Mouse (Mus musculus) liver, adult 2 months (tissue): Measurements from ENCODE around the gene Znhit1. TPM values are rescaled to one million over a fixed set of nuclear protein-coding genes. Genes with fewer than 3 reads are reported as not detected.
"Not testable (repeated sequence)": the region's sequence is repeated elsewhere in the genome, so short reads cannot be mapped to it uniquely, and the experiment has no call there.

ENCODE experiments used
- DNase-seq: peaks from one replicate; pipeline ENCODE4 v3.0.0-alpha.2; 2011; ENCODE audit warnings: low read depth, low spot score; ENCODE audit errors: extremely low read depth
- H3K27ac ChIP-seq: fragments of 200-500 bp; replicated peaks from 2 replicates; pipeline ENCODE4 v1.5.1; 2012; ENCODE audit warnings: low read depth, mild to moderate bottlenecking, control low read depth, inconsistent platforms, low read length; ENCODE audit not compliant: insufficient read depth
- H3K27me3 ChIP-seq: fragments of 200-500 bp; 2 replicates; pipeline ENCODE4 v1.6.1; 2012; ENCODE audit warnings: mild to moderate bottlenecking, moderate library complexity, low read length, inconsistent platforms; ENCODE audit not compliant: control insufficient read depth, insufficient read depth
- H3K36me3 ChIP-seq: fragments of 200-500 bp; 2 replicates; pipeline ENCODE4 v1.6.1; 2012; ENCODE audit warnings: low read length, inconsistent platforms; ENCODE audit not compliant: control insufficient read depth, insufficient read depth
- H3K4me1 ChIP-seq: fragments of 200-500 bp; 2 replicates; pipeline ENCODE4 v1.6.1; 2011; ENCODE audit warnings: low read length; ENCODE audit not compliant: control insufficient read depth, insufficient read depth
- H3K4me3 ChIP-seq: fragments of 200-500 bp; 2 replicates; pipeline ENCODE4 v1.5.1; 2011; ENCODE audit warnings: low read depth, mild to moderate bottlenecking, control low read depth, low read length, moderate library complexity; ENCODE audit not compliant: insufficient read depth
- H3K79me2 ChIP-seq: fragments of 200-500 bp; 2 replicates; pipeline ENCODE4 v1.6.1; 2012; ENCODE audit warnings: inconsistent platforms, mild to moderate bottlenecking, low read length, moderate library complexity; ENCODE audit not compliant: control insufficient read depth, insufficient read depth
- H3K9ac ChIP-seq: fragments of 200-500 bp; 2 replicates; pipeline ENCODE4 v1.6.1; 2012; ENCODE audit warnings: low read depth, mild to moderate bottlenecking, control low read depth, inconsistent platforms, low read length
- CTCF ChIP-seq: fragments of 200-500 bp; IDR thresholded peaks from 2 replicates; pipeline ENCODE4 v1.5.1; 2011; ENCODE audit warnings: low read depth, low read length, control low read depth
- POLR2A ChIP-seq: fragments of 200-500 bp; IDR thresholded peaks from 2 replicates; pipeline ENCODE4 v1.6.1; 2011; ENCODE audit warnings: low read length, control low read depth; ENCODE audit not compliant: insufficient read depth; ENCODE audit errors: extremely low read depth
- WGBS: fragments of 180-500 bp; shearing (Covaris S2); methylation state at CpG from one replicate; pipeline ENCODE4 v1.1.7; 2018; 5-methylcytosine and 5-hydroxymethylcytosine counted together
- polyA plus RNA-seq: library from polyadenylated mRNA; depleted of rRNA; stranded (reverse); fragments of >200 nt; gene quantifications from 2 replicates; pipeline ENCODE4 v1.2.3, GENCODE M21; 2012
- total RNA-seq: library from RNA; depleted of rRNA; stranded (reverse); fragments of >200 nt; gene quantifications from 2 replicates; pipeline ENCODE4 v1.2.3, GENCODE M21; 2014

The Znhit1 gene
- total and polyA plus RNA-seq, 2 experiments, result 44.5 to 109 TPM

DNA sequence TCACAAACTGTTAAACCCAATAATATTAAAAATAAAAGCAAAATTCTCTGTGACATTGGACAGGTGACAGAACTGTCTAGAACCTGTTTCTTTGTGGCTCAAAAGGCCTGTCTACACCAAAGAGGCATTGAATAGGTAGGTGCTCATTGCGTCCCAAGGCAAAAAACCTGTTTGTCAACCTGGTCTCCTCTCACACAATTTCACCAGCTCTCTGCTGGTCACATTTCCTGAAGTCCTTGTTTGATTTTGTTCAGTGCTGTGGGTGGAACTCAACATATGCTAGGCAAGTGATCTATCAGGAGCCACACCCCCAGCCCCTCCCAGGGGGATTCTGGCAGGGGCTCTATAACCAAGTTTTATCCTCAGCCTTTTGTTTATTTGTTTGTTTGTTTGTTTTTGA is 30.6 kb downstream of the Znhit1 start:
- Histone ChIP-seq H3K4me1 (peaks cover 28% of the 10 kb centered on the region), H3K9ac (no peak overlapping the region), H3K27me3 (no peaks in the 10 kb centered on the region), H3K79me2 (peaks cover 23% of the 10 kb centered on the region; the same call in 1 of the 2 replicates), H3K4me3 (no peak overlapping the region), H3K36me3 (no peaks in the 10 kb centered on the region), H3K27ac (no peak overlapping the region)
- no peak for TF ChIP-seq CTCF
- TF ChIP-seq POLR2A, result no peak
- no peak for DNase-seq
- 98% methylated on average over 1 of the region's 1 CpGs for WGBS

DNA sequence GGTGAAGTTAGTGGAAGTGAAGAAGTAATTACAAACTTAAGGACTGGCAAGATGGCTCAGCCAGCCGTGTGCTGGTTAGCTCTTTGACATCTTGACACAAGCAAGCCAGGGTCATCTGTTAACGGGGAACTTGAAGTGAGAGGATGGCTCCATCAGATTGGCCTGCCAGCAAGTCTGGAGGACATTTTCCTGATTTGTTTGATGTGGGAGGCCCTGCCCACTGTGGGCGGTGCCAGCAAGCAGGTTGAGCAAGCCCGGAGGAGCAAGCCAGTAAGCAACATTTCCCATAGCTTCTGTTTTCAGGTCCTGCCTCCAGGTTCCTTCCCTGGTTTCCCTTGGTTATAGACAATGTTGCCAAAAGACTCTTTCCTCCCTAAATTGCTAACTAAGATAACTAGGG is 32.2 kb downstream of the Znhit1 start:
- no peak overlapping the region for H3K9ac ChIP-seq
- H3K27me3 ChIP-seq, result no peaks in the 10 kb centered on the region
- H3K4me1 ChIP-seq, result peaks cover 28% of the 10 kb centered on the region
- no peak overlapping the region for H3K4me3 ChIP-seq
- no peaks in the 10 kb centered on the region for H3K36me3 ChIP-seq
- peak; percentile 74 for DNase-seq
- H3K79me2 ChIP-seq, result peaks cover 21% of the 10 kb centered on the region; the same call in 1 of the 2 replicates
- 0 out of 2 replicates have a peak overlapping the region, but pooled peaks have one; percentile 4 for H3K27ac ChIP-seq
- TF ChIP-seq CTCF (no peak), POLR2A (no peak)
- WGBS, result 35% methylated on average over 4 of the region's 4 CpGs

DNA sequence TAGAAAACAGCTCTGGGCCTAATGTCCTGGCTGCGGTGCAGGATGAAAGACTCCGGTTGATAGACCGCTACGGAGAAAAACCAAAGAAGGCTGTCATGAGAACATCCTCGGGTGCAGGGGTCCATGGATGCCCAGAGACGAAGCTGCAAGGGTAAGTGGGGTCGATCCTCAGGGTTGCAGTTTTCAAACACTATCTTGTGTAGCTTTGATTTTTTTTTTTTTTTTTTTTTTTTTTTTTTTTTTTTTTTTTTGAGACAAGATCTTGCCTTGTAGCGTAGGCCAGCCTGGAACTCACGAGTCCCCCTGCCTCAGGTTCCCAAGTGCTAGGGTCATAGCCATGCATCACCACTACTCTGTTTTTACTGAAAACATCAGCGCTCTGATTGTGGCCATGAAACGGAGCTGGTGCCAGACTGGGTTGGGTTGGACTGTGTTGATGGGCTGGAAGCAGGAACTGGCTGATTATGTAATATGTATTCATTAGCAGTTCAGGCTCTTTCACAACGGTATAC is 34.3 kb downstream of the Znhit1 start:
- WGBS, result under 1% methylated on average over 12 of the region's 12 CpGs
- no peak for TF ChIP-seq CTCF
- Histone ChIP-seq H3K4me1 (peaks cover 19% of the 10 kb centered on the region), H3K9ac (peak overlapping the region; percentile 73), H3K27me3 (no peaks in the 10 kb centered on the region), H3K36me3 (no peaks in the 10 kb centered on the region), H3K4me3 (peak overlapping the region; percentile 57), H3K27ac (peak overlapping the region; percentile 63), H3K79me2 (peaks cover 20% of the 10 kb centered on the region; the same call in 1 of the 2 replicates)
- DNase-seq, result peak; percentile 87

DNA sequence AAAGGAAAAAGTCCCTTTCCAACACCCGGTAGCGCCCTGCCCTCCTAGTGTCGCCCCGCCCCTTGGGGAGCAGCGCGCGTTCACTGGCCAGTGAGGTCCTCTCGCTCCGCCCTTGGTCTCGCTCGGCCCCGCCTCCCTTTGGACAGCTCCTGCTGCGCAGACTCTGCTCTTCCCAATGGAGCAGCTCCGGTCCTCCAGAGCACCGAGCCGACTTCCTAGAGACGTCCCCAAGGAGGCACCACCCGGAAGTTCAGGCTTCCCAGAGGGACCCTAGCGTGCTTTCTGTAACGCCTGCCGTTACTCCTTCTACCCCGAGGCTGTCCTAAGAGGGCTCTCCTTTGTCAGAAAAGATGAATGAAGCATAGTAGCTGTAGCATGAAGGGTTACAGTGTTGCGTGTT is 34.8 kb downstream of the Znhit1 start, which contains the start of gene Fis1:
Fis1 (plus strand) TSS at position 261 of the 400 bp plus-strand sequence.
- Histone ChIP-seq H3K27me3 (no peaks in the 10 kb centered on the region), H3K79me2 (peaks cover 20% of the 10 kb centered on the region; the same call in 1 of the 2 replicates), H3K36me3 (no peaks in the 10 kb centered on the region), H3K4me1 (peaks cover 17% of the 10 kb centered on the region), H3K4me3 (peak within 1 kb of the TSS; percentile 57), H3K27ac (peak within 1 kb of the TSS; percentile 69), H3K9ac (peak within 1 kb of the TSS; percentile 73)
- peak; percentile 93 for DNase-seq
- peak; percentile 39; the same call in 1 of the 2 replicates for TF ChIP-seq POLR2A
- no peak for TF ChIP-seq CTCF
- WGBS, result under 1% methylated on average over 23 of the region's 23 CpGs

DNA sequence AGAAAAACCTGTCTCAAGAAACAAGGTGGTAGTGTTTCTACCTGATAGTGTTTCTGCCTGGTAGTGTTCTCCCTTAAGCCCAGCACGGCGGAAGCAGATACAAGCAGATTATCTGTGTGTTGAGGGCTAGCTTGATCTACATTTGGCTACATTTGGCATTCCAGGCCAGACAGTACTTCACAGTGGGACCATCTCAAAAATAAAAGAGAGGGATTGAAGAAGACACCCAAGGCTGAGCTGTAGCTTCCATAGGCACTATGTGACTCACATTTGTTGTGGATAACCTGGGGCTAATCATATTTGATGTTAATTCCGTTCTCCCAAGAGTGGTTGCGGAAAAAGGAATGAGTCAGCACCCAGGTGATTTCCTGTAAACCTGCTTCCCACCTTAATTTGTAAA is 35.7 kb downstream of the Znhit1 start:
- Histone ChIP-seq H3K27me3 (no peaks in the 10 kb centered on the region), H3K27ac (no peak overlapping the region), H3K79me2 (peaks cover 20% of the 10 kb centered on the region; the same call in 1 of the 2 replicates), H3K36me3 (no peaks in the 10 kb centered on the region), H3K4me3 (no peak overlapping the region), H3K9ac (no peak overlapping the region), H3K4me1 (peaks cover 17% of the 10 kb centered on the region)
- 68% methylated on average over 4 of the region's 4 CpGs for WGBS
- TF ChIP-seq CTCF (no peak), POLR2A (no peak)
- DNase-seq, result no peak

DNA sequence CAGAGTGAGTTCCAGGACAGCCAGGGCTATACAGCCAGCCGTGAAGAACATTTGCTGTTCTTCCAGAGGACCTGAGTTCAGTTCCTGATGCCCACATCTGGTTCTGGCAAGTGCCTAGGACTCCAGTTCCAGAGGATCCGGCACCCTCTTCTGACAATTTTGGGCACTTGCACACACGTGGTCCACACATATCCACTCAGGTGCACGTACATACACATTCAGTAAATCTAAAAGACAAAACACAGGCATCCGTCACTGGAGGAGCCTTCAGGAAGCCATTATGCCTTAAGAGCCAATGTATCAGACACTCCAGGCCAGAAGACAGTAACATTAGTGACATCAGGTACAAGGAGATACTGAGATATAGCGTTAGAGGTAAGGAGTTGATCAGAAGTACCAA is 37.3 kb downstream of the Znhit1 start:
- H3K27me3 ChIP-seq, result no peaks in the 10 kb centered on the region
- no peak for DNase-seq
- H3K27ac ChIP-seq, result no peak overlapping the region
- H3K4me1 ChIP-seq, result peaks cover 11% of the 10 kb centered on the region
- H3K9ac ChIP-seq, result no peak overlapping the region
- no peak overlapping the region for H3K4me3 ChIP-seq
- H3K79me2 ChIP-seq, result peaks cover 13% of the 10 kb centered on the region; the same call in 1 of the 2 replicates
- 93% methylated on average over 6 of the region's 6 CpGs for WGBS
- no peak for TF ChIP-seq CTCF
- TF ChIP-seq POLR2A, result no peak
- H3K36me3 ChIP-seq, result no peaks in the 10 kb centered on the region

DNA sequence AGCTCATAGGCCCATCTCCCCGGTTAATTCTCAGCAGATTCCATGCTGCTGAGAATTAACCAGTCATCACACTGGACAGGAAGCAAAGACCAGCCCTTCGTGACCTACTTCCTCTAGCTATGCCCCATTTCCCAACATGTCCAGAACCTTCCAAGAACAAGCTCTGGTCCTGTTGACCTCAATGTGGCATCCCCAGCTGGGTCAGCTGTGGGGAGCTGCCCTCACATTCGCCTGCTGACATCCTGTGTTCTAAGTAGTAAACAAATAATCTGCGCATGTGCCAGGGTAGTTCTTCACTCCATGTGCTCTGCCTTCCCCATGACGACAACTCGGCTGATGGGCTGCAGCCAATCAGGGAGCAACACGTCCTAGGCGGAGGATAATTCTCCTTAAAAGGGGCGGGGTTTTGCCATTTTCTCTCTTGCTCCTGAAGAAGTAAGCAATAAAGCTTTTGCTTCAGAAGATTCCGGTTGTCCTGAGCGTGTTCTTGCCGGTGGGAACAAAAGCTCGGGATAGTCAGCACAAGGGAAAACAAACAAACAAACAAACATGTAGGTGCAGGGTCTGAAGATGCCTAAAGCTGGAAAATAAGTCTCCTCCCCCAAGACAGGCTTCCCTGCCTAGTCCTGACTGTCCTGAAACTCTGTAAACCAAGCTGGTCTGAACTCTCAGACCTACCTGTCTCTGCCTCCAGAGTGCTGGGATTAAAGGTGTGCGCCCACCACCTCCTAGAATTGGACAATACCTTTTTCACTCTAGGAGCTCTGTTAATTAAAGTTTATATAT is 38.1 kb downstream of the Znhit1 start:
- H3K27ac ChIP-seq, H3K4me1 ChIP-seq, H3K79me2 ChIP-seq, H3K27me3 ChIP-seq, H3K9ac ChIP-seq, H3K36me3 ChIP-seq, H3K4me3 ChIP-seq: not testable (repeated sequence)
- 72% methylated on average over 14 of the region's 14 CpGs for WGBS
- peak; percentile 41 for DNase-seq
